Mouse (Mus musculus): ENCODE measurements around the gene 1700025G04Rik. TPM values are rescaled to one million over a fixed set of nuclear protein-coding genes. Genes with fewer than 3 reads are reported as not detected.

The 1700025G04Rik gene
- polyA plus RNA-seq (2012; rRNA removed), result 1.5 and 2.0 TPM in 2 replicates

DNA sequence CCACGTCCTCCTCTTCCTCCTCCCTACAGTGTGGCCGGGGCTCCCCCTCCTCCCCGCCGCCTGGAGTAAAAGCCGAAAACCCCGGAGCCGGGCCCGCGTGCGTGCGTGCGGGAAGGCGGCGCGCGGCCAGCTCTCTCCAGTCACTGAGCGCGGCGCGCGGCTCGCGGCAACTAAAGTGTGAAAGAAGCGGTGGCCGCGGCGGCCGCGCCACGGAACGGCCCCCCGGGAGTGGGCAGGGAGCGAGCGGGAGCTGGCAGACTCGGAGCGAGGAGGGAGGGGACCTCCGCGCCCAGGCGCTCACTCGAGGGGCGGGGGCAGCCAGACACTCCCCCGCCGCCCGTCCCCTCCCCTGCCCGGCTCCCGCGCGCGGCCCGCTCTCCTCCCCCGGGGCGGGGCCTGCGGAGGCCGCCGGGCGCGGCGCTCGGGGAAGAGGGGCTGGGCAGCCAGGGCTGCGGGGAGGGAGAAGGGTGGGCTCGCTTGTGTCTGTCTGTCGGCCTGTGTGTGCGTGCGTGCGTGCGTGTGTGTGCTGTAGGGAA is at the start of gene 1700025G04Rik:
1700025G04Rik (minus strand) TSS at position 108 of the 536 bp plus-strand sequence.

Data from ovary, adult 2 months (tissue).